Mouse (Mus musculus) heart, postnatal 10 days (tissue): ENCODE data around the gene Nrip2. TPM values are rescaled to one million over a fixed set of nuclear protein-coding genes. Genes with fewer than 3 reads are reported as not detected.
"Not testable (repeated sequence)": the region's sequence is repeated elsewhere in the genome, so short reads cannot be mapped to it uniquely, and the experiment has no call there.

Source experiments
- DNase-seq, 2 experiments: peaks; one replicate each; pipeline ENCODE4 v3.0.0; 2021
- intact Hi-C: fragments of 180-260 bp; cut with DNase I; formaldehyde crosslinking; loops from one replicate; pipeline ENCODE4 v1.15.1; 2025
- total RNA-seq, 2 experiments: library from RNA; stranded (reverse); gene quantifications; 2 replicates each; pipeline ENCODE4 v1.2.3; 2021

Gene Nrip2
- total RNA-seq = 1 to 10 TPM; 3.6 TPM

GRCm38 (mm10) chr6:128398996-128399395, at the start of gene Nrip2:
Gene Nrip2 (plus strand): TSS chr6:128399296.
- no peak for DNase-seq
- intact Hi-C loops = no loop called here

- intact Hi-C loops = no loop called here
- peak in 1 of 2 experiments; percentile 16 for DNase-seq
Observed at GRCm38 (mm10) chr6:128349711-128350110, 49.4 kb upstream of the Nrip2 start.

GRCm38 (mm10) chr6:128354140-128354539, 45.0 kb upstream of the Nrip2 start:
- no peak for DNase-seq
- intact Hi-C loops = no loop called here

- DNase-seq = peak in 1 of 2 experiments; percentile 47
- intact Hi-C loops = no loop called here
Observed at GRCm38 (mm10) chr6:128355201-128355681, 43.9 kb upstream of the Nrip2 start.

- DNase-seq = peak; percentile 97 to 98
- intact Hi-C loops = no loop called here
Observed at GRCm38 (mm10) chr6:128355726-128356416, 43.2 kb upstream of the Nrip2 start, which contains the start of gene Tulp3. Gene Tulp3 (minus strand): TSS chr6:128355851.

- DNase-seq = peak; percentile 61 to 76
- intact Hi-C loops = loop anchor here (1.0 to 2.0 kb wide), 2 partner anchors 41 to 124 kb away; no protein-coding TSS in a partner anchor
Observed at GRCm38 (mm10) chr6:128358999-128359398, 40.1 kb upstream of the Nrip2 start.

GRCm38 (mm10) chr6:128361901-128362300, 37.2 kb upstream of the Nrip2 start:
- no peak for DNase-seq
- intact Hi-C loops = no loop called here

- DNase-seq = peak; percentile 90 to 91
- intact Hi-C loops = no loop called here
Observed at GRCm38 (mm10) chr6:128362381-128363006, 36.6 kb upstream of the Nrip2 start, which contains the start of the genes Rhno1 and Foxm1. Gene Rhno1 (minus strand): TSS chr6:128362911. Gene Foxm1 (plus strand): TSS chr6:128362967.

GRCm38 (mm10) chr6:128363007-128363825, 35.9 kb upstream of the Nrip2 start:
- intact Hi-C loops = no loop called here

GRCm38 (mm10) chr6:128364721-128365120, 34.4 kb upstream of the Nrip2 start:
- intact Hi-C loops = no loop called here
- no peak for DNase-seq

More at GRCm38 (mm10) chr6:128363007-128363825, 35.9 kb upstream of the Nrip2 start:
- peak in 1 of 2 experiments; percentile 15 for DNase-seq

GRCm38 (mm10) chr6:128366466-128366865, 32.6 kb upstream of the Nrip2 start:
- DNase-seq = no peak
- intact Hi-C loops = no loop called here

- intact Hi-C loops = no loop called here
- DNase-seq = no peak
Observed at GRCm38 (mm10) chr6:128370040-128370439, 29.1 kb upstream of the Nrip2 start.

- DNase-seq = peak; percentile 50 to 54
- intact Hi-C loops = no loop called here
Observed at GRCm38 (mm10) chr6:128375192-128375591, 23.9 kb upstream of the Nrip2 start, which contains the start of the genes Tex52 and Gm44596. Gene Tex52 (plus strand): TSS chr6:128375456. Gene Gm44596 (plus strand): TSS chr6:128375503.

GRCm38 (mm10) chr6:128376371-128377085, 22.6 kb upstream of the Nrip2 start:
- DNase-seq = no peak

GRCm38 (mm10) chr6:128379636-128380035, 19.5 kb upstream of the Nrip2 start:
- intact Hi-C loops = no loop called here
- no peak for DNase-seq

More at GRCm38 (mm10) chr6:128376371-128377085, 22.6 kb upstream of the Nrip2 start:
- intact Hi-C loops = no loop called here

- intact Hi-C loops, DNase-seq: not testable (repeated sequence)
Observed at GRCm38 (mm10) chr6:128380594-128381167, 18.4 kb upstream of the Nrip2 start.

- DNase-seq = no peak
- intact Hi-C loops = no loop called here
Observed at GRCm38 (mm10) chr6:128381254-128381653, 17.8 kb upstream of the Nrip2 start.

GRCm38 (mm10) chr6:128383752-128384151, 15.3 kb upstream of the Nrip2 start:
- intact Hi-C loops = no loop called here
- no peak for DNase-seq

GRCm38 (mm10) chr6:128385026-128385425, 14.1 kb upstream of the Nrip2 start:
- no peak for DNase-seq
- intact Hi-C loops = no loop called here

- DNase-seq = no peak
- intact Hi-C loops = no loop called here
Observed at GRCm38 (mm10) chr6:128389185-128389584, 9.9 kb upstream of the Nrip2 start.
